Mouse (Mus musculus): ENCODE results near the gene Csf1. TPM values are rescaled to one million over a fixed set of nuclear protein-coding genes. Genes with fewer than 3 reads are reported as not detected.
A peak's percentile ranks its signal among the peaks of the same experiment; 100 is the strongest.

Csf1 gene
- 8.3 and 11.6 TPM in 2 replicates for polyA plus RNA-seq (2015; fragmentation: Nextera tagmentation; extraction: Ambion mirVana)

DNA sequence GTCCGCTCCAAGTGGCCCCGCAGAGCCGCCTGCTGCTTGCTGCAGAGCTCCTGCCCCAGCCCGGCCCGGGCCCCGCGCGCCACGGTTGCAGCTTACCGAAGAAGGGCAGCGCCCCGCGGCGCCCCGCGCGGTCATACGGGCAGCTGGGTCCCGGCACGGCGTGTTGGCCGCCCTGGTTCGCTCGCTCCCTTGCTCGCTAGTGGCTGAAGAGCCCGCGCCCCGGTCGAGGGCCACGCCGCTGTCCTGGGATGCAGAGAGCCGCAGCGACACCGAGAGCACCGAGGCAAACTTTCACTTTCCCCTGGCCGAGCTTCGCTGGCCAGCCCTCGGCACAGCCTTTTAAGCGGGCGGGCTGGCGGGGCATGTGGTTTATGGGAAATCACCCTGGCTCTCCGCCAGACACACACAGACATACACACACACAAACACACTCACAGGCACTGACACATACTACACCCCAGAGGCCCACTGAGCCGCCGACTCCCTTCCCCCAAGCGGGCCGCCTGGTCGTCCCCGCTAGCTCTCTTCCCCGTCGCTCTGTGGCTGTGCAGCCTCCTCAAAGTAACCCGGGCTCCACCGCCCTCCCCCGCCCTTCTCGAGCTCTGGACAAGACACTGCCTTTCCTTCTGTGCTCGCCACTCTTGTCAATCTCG lies at the start of gene Csf1:
Gene Csf1, minus strand, starts transcription at position 541 of the 653 bp plus-strand sequence.
- Histone ChIP-seq H3K9me3 (no peaks in the 10 kb centered on the region), H3K4me2 (peak within 1 kb of the TSS; percentile 92), H3K4me1 (peaks cover 30% of the 10 kb centered on the region), H3K4me3 (peak within 1 kb of the TSS; percentile 88), H3K27me3 (replicated peaks) (no peaks in the 10 kb centered on the region), H3K9ac (peak within 1 kb of the TSS; percentile 89), H3K36me3 (peaks cover 12% of the 10 kb centered on the region), H3K27ac (replicated peaks) (peak within 1 kb of the TSS; percentile 94)
- peak; percentile 52; the same call in 1 of the 2 replicates for ATAC-seq (ENCODE audit: extremely low read depth, insufficient number of reproducible peaks, low FRiP score, low TSS enrichment)
- 2% methylated on average over 54 of the region's 56 CpGs for WGBS

DNA sequence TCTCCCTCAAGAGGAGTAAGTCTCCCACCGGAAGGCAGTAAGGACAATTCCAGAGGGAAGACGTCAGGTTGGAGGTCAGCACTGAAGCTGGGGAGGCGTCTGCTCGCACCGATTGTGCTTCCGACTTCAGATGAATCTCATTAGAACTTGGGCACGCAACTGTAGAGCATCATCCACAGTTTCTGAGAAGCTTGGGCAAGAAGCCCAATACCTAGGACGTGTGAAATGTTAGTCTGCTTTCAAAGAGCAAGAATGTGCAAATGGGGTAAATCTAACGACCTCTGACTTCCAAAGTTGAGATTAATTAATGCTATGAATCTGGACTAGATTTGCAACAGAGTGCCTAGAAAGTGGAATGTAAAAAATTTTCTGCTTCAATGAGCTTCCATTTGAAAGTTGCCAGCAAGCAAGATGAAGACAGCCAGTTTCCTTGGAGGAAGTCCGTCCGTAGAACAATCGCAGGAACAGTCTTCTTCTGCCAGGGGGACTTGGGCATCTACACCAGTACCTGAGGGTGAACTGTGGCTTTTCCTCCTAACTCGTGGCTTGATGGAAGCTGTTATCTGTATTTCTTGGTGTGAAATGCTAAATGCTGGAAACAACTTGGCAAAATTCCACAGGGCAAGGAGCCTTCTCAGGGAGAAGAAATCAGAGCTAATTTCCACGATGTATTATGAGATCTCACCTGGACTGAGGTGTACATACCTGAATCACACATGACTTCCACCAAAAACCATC lies 47.9 kb upstream of the Csf1 start:
- H3K27ac ChIP-seq (replicated peaks), result no peak overlapping the region

DNA sequence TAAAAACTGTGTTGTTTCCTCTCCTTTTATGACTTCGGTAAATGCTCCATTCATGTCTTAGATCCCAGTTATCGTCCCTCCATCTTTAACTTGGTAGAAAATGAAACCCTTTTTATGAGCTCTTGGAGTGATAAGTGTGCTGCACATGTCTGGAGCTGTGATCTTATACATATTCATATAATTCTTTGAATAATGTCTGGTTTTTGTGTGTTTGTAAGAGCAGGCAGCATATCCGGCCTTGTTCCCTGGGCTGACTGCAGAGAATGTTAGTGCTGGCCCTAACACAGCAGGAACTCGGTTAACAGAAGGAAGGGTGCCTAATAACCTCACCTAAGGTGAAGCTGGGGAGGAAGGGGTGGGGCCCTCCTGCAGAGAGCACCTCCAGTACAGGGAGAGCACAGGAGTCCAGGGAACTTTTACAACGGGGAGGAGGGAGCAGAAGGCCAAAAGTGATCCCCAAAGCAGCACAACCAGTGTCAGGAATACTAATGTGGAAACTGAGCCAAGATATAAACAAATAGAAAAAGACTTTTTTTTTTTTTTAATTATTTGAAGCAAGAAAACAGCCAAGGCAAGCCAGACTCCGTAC lies 47.2 kb upstream of the Csf1 start:
- ATAC-seq (ENCODE audit: extremely low read depth, insufficient number of reproducible peaks, low FRiP score, low TSS enrichment), result no peak
- 0 out of 2 replicates have a peak overlapping the region, but pooled peaks have one; percentile 22 for H3K27ac ChIP-seq (replicated peaks)

More for the DNA sequence above, 47.9 kb upstream of the Csf1 start:
- H3K9ac ChIP-seq, result no peak overlapping the region
- H3K4me2 ChIP-seq, result peak overlapping the region; percentile 10; the same call in 1 of the 2 replicates
- peaks cover 14% of the 10 kb centered on the region for H3K4me1 ChIP-seq
- H3K9me3 ChIP-seq, result no peaks in the 10 kb centered on the region
- H3K27me3 ChIP-seq (replicated peaks), result no peaks in the 10 kb centered on the region
- H3K36me3 ChIP-seq, result no peaks in the 10 kb centered on the region
- 35% methylated on average over 14 of the region's 14 CpGs for WGBS
- H3K4me3 ChIP-seq, result no peak overlapping the region
- no peak for ATAC-seq (ENCODE audit: extremely low read depth, insufficient number of reproducible peaks, low FRiP score, low TSS enrichment)

DNA sequence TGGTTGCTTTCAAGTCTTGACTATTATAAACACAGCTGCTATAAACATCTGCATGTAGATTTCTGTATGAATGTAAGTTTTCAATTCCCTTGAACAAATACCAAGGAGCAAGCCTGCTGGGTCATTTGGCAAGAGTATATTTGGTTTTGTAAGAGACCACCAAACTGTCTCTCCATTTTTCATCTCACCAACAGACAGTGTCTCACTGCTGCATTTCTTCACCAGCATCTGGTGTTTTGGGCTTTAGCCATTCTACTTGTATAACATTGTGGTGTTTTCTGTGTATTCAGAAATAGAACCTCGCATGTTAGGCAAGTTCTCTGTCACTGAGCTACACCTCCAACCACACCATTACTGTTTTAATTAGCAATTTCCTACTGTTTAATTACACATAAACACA lies 46.6 kb upstream of the Csf1 start:
- Histone ChIP-seq H3K27ac (replicated peaks) (no peak overlapping the region), H3K4me1 (peaks cover 26% of the 10 kb centered on the region), H3K36me3 (no peaks in the 10 kb centered on the region), H3K4me2 (no peak overlapping the region), H3K9ac (no peak overlapping the region), H3K27me3 (replicated peaks) (no peaks in the 10 kb centered on the region), H3K9me3 (no peaks in the 10 kb centered on the region), H3K4me3 (no peak overlapping the region)
- no peak for ATAC-seq (ENCODE audit: extremely low read depth, insufficient number of reproducible peaks, low FRiP score, low TSS enrichment)
- WGBS, result 85% methylated on average over 1 of the region's 1 CpGs

More for the DNA sequence above, 47.2 kb upstream of the Csf1 start:
- Histone ChIP-seq H3K27me3 (replicated peaks) (no peaks in the 10 kb centered on the region), H3K9ac (no peak overlapping the region), H3K9me3 (no peaks in the 10 kb centered on the region), H3K4me3 (no peak overlapping the region), H3K4me2 (no peak overlapping the region), H3K36me3 (no peaks in the 10 kb centered on the region), H3K4me1 (peaks cover 20% of the 10 kb centered on the region)
- 47% methylated on average over 6 of the region's 6 CpGs for WGBS

DNA sequence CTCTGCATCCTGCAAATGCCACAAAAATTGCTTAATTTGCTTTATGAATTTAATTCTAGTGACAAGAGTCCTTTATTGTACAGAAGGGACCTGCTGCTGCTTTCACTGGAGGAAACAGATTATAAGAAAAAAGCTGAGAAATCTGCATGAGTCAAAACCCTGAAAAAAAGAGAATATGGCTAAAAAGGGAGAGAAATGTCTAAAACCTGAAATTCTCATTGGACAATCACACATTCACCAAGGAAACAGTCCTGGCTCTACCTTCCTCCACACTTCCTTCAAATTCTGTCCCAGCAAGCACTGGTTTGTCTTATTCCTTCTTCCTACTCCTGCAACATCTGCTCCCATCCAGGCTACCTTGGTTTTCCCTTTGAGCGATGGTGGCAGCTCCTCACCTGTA lies 44.5 kb upstream of the Csf1 start:
- Histone ChIP-seq H3K36me3 (no peaks in the 10 kb centered on the region), H3K9ac (no peak overlapping the region), H3K27ac (replicated peaks) (no peak overlapping the region), H3K4me3 (no peak overlapping the region), H3K4me2 (no peak overlapping the region), H3K27me3 (replicated peaks) (no peaks in the 10 kb centered on the region), H3K4me1 (peaks cover 26% of the 10 kb centered on the region), H3K9me3 (no peaks in the 10 kb centered on the region)
- 87% methylated on average over 1 of the region's 1 CpGs for WGBS
- ATAC-seq (ENCODE audit: extremely low read depth, insufficient number of reproducible peaks, low FRiP score, low TSS enrichment), result no peak

DNA sequence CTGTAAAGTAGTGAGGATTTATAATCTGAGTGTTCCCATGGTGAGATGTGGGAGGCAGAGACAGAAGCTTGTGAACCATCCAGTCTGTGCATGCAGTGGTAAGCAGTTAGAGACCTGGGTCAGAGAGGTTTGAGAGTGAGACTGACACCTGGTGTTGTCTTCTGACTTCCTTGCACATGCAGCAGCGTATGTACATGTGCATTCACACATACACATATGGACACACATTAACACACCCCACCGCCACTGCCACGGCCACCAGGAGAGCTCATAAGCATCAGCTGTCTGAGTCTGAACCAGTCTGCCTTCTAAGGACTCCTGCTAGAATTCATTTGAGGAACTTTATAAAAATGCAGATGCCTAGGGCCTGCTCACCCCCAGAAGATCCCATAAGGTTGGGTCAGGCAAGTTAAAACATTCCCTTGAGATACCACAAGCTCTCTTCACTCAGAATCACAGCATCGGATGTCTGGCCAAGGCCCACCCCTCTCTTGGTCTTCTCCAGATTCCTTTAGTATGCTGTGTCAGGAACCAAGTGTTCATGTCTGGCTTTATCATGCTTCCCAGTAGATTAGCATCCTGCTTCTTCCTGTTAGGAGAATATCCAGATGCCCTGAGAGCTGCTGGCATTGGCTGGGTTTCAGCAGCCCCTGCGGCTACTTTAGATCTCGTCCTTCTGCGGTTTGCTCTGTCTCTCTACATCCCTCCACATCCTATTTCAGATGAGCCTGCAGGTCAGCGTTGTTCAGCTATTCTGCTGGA lies 42.1 kb upstream of the Csf1 start:
- no peaks in the 10 kb centered on the region for H3K27me3 ChIP-seq (replicated peaks)
- H3K4me3 ChIP-seq, result no peak overlapping the region
- H3K4me1 ChIP-seq, result peaks cover 21% of the 10 kb centered on the region
- H3K9me3 ChIP-seq, result no peaks in the 10 kb centered on the region
- H3K4me2 ChIP-seq, result no peak overlapping the region
- ATAC-seq (ENCODE audit: extremely low read depth, insufficient number of reproducible peaks, low FRiP score, low TSS enrichment), result peak; percentile 10; the same call in 1 of the 2 replicates
- H3K27ac ChIP-seq (replicated peaks), result peak overlapping the region; percentile 26; the same call in 1 of the 2 replicates
- H3K9ac ChIP-seq, result no peak overlapping the region; the same call in 1 of the 2 replicates
- no peaks in the 10 kb centered on the region for H3K36me3 ChIP-seq
- 39% methylated on average over 8 of the region's 8 CpGs for WGBS

DNA sequence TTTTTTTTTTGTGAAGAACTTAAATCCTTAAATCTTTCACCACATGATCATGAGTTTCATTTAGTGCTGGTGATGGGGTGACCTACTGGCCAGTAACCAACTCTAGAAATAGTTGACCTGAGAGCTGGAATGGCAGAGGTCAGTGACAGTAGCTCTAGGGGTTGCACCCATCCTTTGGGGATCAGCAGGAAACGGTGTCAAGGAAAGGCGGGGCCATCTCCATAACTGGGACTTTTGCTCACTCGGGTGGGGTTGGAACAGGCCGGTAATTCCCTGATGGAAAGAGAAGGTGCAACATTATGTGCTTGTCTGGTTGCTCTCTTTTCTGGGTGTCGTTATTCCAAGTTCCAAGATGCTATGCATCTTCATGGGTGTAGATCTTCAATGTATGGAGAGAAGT lies 38.7 kb upstream of the Csf1 start:
- Histone ChIP-seq H3K4me1 (peaks cover 22% of the 10 kb centered on the region), H3K9me3 (no peaks in the 10 kb centered on the region), H3K27ac (replicated peaks) (no peak overlapping the region), H3K36me3 (no peaks in the 10 kb centered on the region), H3K9ac (no peak overlapping the region), H3K4me3 (no peak overlapping the region), H3K27me3 (replicated peaks) (no peaks in the 10 kb centered on the region), H3K4me2 (no peak overlapping the region)
- 78% methylated on average over 5 of the region's 5 CpGs for WGBS
- ATAC-seq (ENCODE audit: extremely low read depth, insufficient number of reproducible peaks, low FRiP score, low TSS enrichment), result no peak

DNA sequence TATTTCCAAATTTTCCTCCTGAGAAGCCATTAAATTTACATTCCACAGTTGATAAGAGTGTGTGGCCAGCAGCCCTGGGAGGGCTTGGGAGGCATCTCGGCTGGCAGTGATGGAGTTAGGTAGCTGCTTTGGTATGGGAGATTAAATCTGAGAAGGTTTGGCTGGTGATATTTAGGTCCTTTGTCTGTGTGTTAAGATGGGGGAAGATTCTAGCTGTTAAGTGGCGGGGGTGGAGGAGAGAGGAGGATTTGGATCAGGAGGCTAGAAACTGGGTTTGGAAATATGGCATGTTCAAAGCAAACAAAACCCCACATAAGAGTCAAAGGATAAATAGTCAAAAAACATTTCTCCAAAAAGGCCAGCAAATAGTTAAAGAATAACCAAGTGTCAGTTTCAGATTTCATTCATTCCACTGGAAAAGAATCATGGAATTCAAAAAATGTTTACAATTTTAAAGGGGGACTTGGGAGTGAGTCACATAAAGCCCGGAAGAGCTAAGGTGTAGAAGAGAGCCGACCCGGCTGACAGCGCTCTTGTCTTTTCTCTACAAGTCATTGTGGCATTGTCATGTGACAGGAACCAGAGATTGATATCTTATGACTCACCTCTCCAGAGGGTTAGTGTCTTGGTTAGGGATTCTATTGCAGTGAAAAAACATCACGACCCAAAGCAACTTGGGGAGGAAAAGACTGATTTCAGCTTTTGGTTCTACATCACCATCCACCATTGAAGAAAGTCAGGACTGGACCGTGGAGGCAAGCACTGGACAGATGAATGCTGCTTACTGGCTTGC lies 36.1 kb upstream of the Csf1 start:
- Histone ChIP-seq H3K27me3 (replicated peaks) (no peaks in the 10 kb centered on the region), H3K4me1 (peaks cover 32% of the 10 kb centered on the region), H3K4me2 (no peak overlapping the region), H3K9ac (no peak overlapping the region), H3K4me3 (no peak overlapping the region), H3K9me3 (no peaks in the 10 kb centered on the region), H3K27ac (replicated peaks) (0 out of 2 replicates have a peak overlapping the region, but pooled peaks have one; percentile 12), H3K36me3 (no peaks in the 10 kb centered on the region)
- ATAC-seq (ENCODE audit: extremely low read depth, insufficient number of reproducible peaks, low FRiP score, low TSS enrichment), result no peak
- 57% methylated on average over 8 of the region's 8 CpGs for WGBS

DNA sequence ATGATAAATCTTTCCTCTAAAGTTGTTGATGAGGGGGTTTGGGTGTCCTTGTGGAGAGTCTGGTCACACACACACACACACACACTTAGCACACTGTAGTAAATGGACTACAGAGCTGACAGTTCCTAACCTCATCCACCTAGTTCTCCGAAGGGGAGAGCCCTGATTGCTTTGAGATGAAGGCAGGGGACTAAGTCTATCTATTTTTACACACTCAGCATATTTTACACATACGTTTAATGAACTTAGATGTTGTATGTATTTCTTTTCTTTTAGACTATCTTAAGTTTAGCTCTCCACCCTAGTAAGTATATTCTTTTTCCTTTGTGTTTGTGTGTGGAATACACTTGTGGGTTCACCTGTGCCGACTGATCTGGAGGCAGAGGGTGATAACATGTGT lies 34.6 kb upstream of the Csf1 start:
- no peak overlapping the region for H3K9ac ChIP-seq
- H3K27me3 ChIP-seq (replicated peaks), result no peaks in the 10 kb centered on the region
- H3K36me3 ChIP-seq, result no peaks in the 10 kb centered on the region
- no peak overlapping the region for H3K27ac ChIP-seq (replicated peaks)
- H3K4me1 ChIP-seq, result peaks cover 39% of the 10 kb centered on the region
- ATAC-seq (ENCODE audit: extremely low read depth, insufficient number of reproducible peaks, low FRiP score, low TSS enrichment), result no peak
- WGBS, result 89% methylated on average over 3 of the region's 3 CpGs
- H3K4me2 ChIP-seq, result no peak overlapping the region
- no peaks in the 10 kb centered on the region for H3K9me3 ChIP-seq
- no peak overlapping the region for H3K4me3 ChIP-seq

DNA sequence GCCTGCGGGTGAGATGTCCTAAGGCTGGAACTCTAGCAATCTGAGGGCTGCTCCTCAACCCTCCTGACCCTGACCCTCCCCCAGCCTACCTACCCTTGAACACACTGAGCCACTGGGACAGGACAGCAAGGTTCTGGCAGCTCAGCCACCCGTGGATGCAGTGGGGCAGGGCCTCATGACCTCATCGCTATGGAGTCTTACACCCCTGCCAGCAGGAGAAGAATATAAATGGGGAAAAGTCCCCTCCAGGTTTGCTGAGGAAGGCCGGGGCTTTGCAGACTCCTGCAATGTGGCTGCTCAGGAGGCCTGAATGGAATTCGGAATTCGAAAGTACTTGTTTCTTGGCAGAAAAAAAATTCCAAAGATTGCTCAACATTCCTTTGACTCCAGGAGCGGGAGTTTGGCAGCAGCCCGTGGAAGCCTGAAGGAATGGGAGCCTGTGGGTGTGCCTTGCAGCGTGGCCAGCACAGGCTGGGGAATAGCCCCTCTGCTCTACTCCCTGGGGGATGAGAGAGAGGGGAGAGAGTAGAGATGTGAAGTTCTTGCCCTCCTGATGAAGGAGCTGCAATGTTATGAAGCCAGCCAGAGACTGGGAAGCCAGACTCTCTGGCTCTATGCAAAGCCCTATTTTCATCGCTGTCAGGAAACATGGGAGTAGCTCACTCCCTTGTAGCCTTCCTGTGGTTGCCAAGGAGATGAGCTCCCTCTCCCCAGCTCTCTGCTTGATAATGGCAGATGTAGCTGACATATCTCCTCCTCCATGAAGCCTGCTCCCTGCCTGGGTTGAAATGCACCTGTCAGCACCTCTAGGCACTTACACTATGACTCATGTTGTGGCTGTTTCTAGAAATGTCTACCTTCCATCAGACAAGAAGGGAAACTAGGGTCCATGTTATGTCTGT lies 33.3 kb upstream of the Csf1 start:
- WGBS, result 12% methylated on average over 10 of the region's 10 CpGs
- Histone ChIP-seq H3K4me3 (no peak overlapping the region), H3K4me1 (peaks cover 41% of the 10 kb centered on the region), H3K9me3 (no peaks in the 10 kb centered on the region), H3K4me2 (peak overlapping the region; percentile 48), H3K27ac (replicated peaks) (peak overlapping the region; percentile 84), H3K36me3 (no peaks in the 10 kb centered on the region), H3K27me3 (replicated peaks) (no peaks in the 10 kb centered on the region), H3K9ac (peak overlapping the region; percentile 38)
- peak; percentile 16; the same call in 1 of the 2 replicates for ATAC-seq (ENCODE audit: extremely low read depth, insufficient number of reproducible peaks, low FRiP score, low TSS enrichment)
